Mouse (Mus musculus) ES-E14 (cell line): ENCODE results near the gene Ddx23.
A peak's percentile ranks its signal among the peaks of the same experiment; 100 is the strongest.

Source experiments
- MAFK ChIP-seq: IDR thresholded peaks from 2 replicates; pipeline ENCODE4 v1.6.1; 2014; ENCODE audit warnings: mild to moderate bottlenecking, low read depth, low read length, inconsistent platforms; ENCODE audit not compliant: insufficient read depth
- ZNF384 ChIP-seq: IDR thresholded peaks from 2 replicates; pipeline ENCODE4 v1.6.1; 2012; ENCODE audit warnings: low read depth, low read length, inconsistent platforms

- TF ChIP-seq ZNF384 = no peak
- TF ChIP-seq MAFK = peak; percentile 92
Observed at GRCm38 (mm10) chr15:98683177-98683576, 20.5 kb upstream of the Ddx23 start.
